Mouse (Mus musculus) gastrocnemius, adult 2 months (tissue): ENCODE measurements around the gene Padi3. TPM values are rescaled to one million over a fixed set of nuclear protein-coding genes. Genes with fewer than 3 reads are reported as not detected.

Experiments
- DNase-seq: peaks from one replicate; pipeline ENCODE4 v3.0.0; 2022
- H3K27ac ChIP-seq: fragments of 200-600 bp; 2 replicates; pipeline ENCODE4 v1.8.1; 2022; ENCODE audit warnings: mild to moderate bottlenecking
- H3K4me3 ChIP-seq: fragments of 200-600 bp; 2 replicates; pipeline ENCODE4 v1.8.1; 2022; ENCODE audit warnings: mild to moderate bottlenecking, moderate library complexity
- CTCF ChIP-seq: fragments of 200-600 bp; IDR thresholded peaks from 2 replicates; pipeline ENCODE4 v1.8.1; 2022; ENCODE audit warnings: antibody characterized with exemption, mild to moderate bottlenecking, moderate library complexity
- intact Hi-C: fragments of 180-260 bp; cut with DNase I; formaldehyde crosslinking; loops from one replicate; pipeline ENCODE4 v1.15.1; 2025
- total RNA-seq, 2 experiments: library from RNA; stranded (reverse); gene quantifications; 2 replicates each; pipeline ENCODE4 v1.2.3; 2021

The Padi3 gene
- total RNA-seq, 2 experiments from 2014 or later = 1.1 to 6.9 TPM

- peak; percentile 38 for DNase-seq
- no peak for TF ChIP-seq CTCF
- intact Hi-C loops = loop anchor here (5.0 to 10.0 kb wide), 2 partner anchors 170 to 247 kb away; no protein-coding TSS in a partner anchor
- H3K27ac ChIP-seq = peak overlapping the region; percentile 61
- no peak overlapping the region for H3K4me3 ChIP-seq
Observed at GRCm38 (mm10) chr4:140787414-140787813, 23.0 kb downstream of the Padi3 start.

- Histone ChIP-seq H3K27ac (no peak overlapping the region), H3K4me3 (no peak overlapping the region)
- no peak for TF ChIP-seq CTCF
- intact Hi-C loops = loop anchor here (5.0 to 10.0 kb wide), 2 partner anchors 172 to 250 kb away; no protein-coding TSS in a partner anchor
- no peak for DNase-seq
Observed at GRCm38 (mm10) chr4:140785217-140785616, 25.2 kb downstream of the Padi3 start.

GRCm38 (mm10) chr4:140784292-140784945 lies 26.0 kb downstream of the Padi3 start:
- intact Hi-C loops = loop anchor here (10.0 kb wide), 1 partner anchor 250 kb away; no protein-coding TSS in a partner anchor
- Histone ChIP-seq H3K27ac (no peak overlapping the region), H3K4me3 (no peak overlapping the region)
- no peak for DNase-seq
- TF ChIP-seq CTCF = no peak

GRCm38 (mm10) chr4:140782821-140783220 lies 27.6 kb downstream of the Padi3 start:
- TF ChIP-seq CTCF = no peak
- H3K4me3 ChIP-seq = no peak overlapping the region
- no peak for DNase-seq
- H3K27ac ChIP-seq = no peak overlapping the region
- intact Hi-C loops = loop anchor here (10.0 kb wide), 1 partner anchor 252 kb away; no protein-coding TSS in a partner anchor

- Histone ChIP-seq H3K27ac (peak overlapping the region; percentile 78), H3K4me3 (no peak overlapping the region)
- DNase-seq = peak; percentile 66
- no peak for TF ChIP-seq CTCF
- intact Hi-C loops = loop anchor here (10.0 kb wide), 1 partner anchor 254 kb away; no protein-coding TSS in a partner anchor
Observed at GRCm38 (mm10) chr4:140780507-140780906, 29.9 kb downstream of the Padi3 start.

- intact Hi-C loops = loop anchor here (10.0 kb wide), 1 partner anchor 255 kb away; no protein-coding TSS in a partner anchor
- peak; percentile 76 for DNase-seq
- TF ChIP-seq CTCF = no peak
- H3K27ac ChIP-seq = peak overlapping the region; percentile 78
- no peak overlapping the region for H3K4me3 ChIP-seq
Observed at GRCm38 (mm10) chr4:140779803-140780397, 30.5 kb downstream of the Padi3 start.

GRCm38 (mm10) chr4:140776623-140777022 lies 33.8 kb downstream of the Padi3 start:
- Histone ChIP-seq H3K27ac (no peak overlapping the region), H3K4me3 (no peak overlapping the region)
- no peak for DNase-seq
- TF ChIP-seq CTCF = no peak
- intact Hi-C loops = no loop called here

- H3K4me3 ChIP-seq = no peak overlapping the region
- H3K27ac ChIP-seq = no peak overlapping the region
- intact Hi-C loops = no loop called here
- no peak for DNase-seq
- no peak for TF ChIP-seq CTCF
Observed at GRCm38 (mm10) chr4:140775876-140776275, 34.6 kb downstream of the Padi3 start.

GRCm38 (mm10) chr4:140774893-140775292 lies 35.6 kb downstream of the Padi3 start:
- intact Hi-C loops = no loop called here

GRCm38 (mm10) chr4:140774025-140774800 lies 36.2 kb downstream of the Padi3 start, which contains the start of gene Padi4:
Gene Padi4, minus strand, starts transcription at chr4:140774236.
- DNase-seq = no peak
- H3K27ac ChIP-seq = no peak within 1 kb of the TSS
- no peak for TF ChIP-seq CTCF
- H3K4me3 ChIP-seq = no peak within 1 kb of the TSS
- intact Hi-C loops = no loop called here

More at GRCm38 (mm10) chr4:140774893-140775292, 35.6 kb downstream of the Padi3 start:
- no peak for TF ChIP-seq CTCF
- no peak overlapping the region for H3K27ac ChIP-seq
- no peak for DNase-seq
- no peak overlapping the region for H3K4me3 ChIP-seq

GRCm38 (mm10) chr4:140771091-140771490 lies 39.4 kb downstream of the Padi3 start:
- DNase-seq = no peak
- Histone ChIP-seq H3K27ac (no peak overlapping the region), H3K4me3 (no peak overlapping the region)
- TF ChIP-seq CTCF = no peak
- intact Hi-C loops = no loop called here

- H3K4me3 ChIP-seq = peak overlapping the region; percentile 62
- intact Hi-C loops = no loop called here
- no peak for TF ChIP-seq CTCF
- DNase-seq = peak; percentile 70
- H3K27ac ChIP-seq = peak overlapping the region; percentile 71
Observed at GRCm38 (mm10) chr4:140770433-140770832, 40.0 kb downstream of the Padi3 start.
